Mouse (Mus musculus) c-Kit-negative CD71-positive TER-119-positive erythroid progenitor cells, embryonic 14.5 days (primary cell): ENCODE data around the gene Nxpe2.
"Not testable (repeated sequence)": the region's sequence is repeated elsewhere in the genome, so short reads cannot be mapped to it uniquely, and the experiment has no call there.

Experiments used
- DNase-seq: peaks from one replicate; pipeline ENCODE4 v3.0.0-alpha.2; 2013; ENCODE audit warnings: low read depth, low spot score

The Nxpe2 gene

DNA sequence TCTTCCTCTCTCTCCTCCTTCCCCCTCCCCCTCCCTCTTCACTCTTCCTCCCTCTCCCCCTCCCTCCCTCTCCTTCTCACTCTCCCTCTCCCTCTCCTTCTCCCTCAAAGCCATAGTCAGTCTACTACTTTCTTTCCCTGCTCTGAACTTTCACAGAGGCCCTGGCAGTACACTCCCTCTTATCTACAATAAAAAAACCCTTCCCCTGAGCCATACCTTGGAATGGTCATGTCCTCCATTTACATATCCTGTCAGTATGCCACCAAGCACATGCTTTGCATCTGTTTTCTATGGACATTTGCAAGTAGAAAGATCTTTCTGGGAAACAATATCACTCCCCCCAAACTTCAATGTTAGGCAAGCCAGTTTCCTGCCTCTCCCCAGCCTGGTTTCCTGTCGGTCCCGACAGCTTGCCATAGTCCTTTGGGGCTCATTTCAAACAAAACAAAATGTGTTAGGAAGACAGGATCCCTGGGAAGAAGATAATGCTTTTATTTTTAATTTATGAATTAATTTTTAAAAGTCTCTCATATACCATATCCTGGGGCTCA lies at the start of gene Nxpe2:
TSS of gene Nxpe2 (minus strand) at position 307 of the 551 bp plus-strand sequence.
- no peak for DNase-seq

GRCm38 (mm10) chr9:48389983-48390382 lies 36.7 kb upstream of the Nxpe2 start:
- no peak for DNase-seq

DNA sequence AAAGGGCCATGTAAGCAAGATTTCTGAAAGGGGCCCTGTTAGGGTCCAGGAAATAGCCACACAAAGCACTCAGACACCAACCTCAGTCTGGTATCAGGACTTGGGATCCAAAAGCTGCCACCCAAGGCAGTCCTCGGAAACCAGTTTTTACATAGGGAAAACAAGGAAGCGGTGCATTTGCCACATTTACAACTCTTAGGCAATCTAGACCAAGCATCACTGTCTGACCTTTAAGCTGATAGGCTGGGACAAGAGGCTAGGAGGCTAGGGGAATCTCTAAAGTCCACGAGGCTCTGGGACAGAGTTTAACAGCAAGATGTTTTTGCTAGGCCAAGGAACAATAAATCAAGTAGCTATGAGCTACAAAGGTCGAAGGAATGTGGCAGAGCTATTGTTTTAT lies 35.2 kb upstream of the Nxpe2 start:
- no peak for DNase-seq

GRCm38 (mm10) chr9:48374357-48374756 lies 21.1 kb upstream of the Nxpe2 start:
- DNase-seq = no peak

DNA sequence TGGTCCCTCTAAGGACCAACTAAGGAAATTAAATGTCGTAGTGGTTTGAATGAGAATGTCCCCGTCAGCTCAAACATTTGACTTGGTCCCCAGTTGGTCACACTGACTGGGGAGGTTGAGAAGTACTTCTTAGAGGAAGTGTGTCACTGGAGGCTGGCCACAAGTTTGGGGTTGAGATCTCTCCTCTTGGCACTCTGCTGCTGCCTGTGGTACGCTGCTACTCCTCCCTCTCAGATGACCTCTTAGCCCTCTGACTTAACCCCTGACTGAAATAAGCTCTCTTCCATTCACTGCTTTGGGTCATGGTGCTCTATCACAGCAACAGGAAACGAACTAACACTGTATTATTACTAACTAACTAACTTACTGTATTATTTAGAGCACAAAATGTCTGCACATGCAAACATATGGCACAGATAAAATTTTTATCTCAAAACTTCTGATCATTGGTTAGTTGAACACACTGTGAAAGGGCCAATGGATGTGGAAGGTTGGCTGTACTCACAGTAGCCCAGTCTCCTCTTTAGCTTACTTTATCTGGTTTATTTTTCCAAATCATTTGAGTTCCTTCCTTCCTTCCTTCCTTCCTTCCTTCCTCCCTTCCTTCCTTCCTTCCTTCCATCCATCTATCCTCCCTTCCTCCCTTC lies 20.1 kb upstream of the Nxpe2 start:
- DNase-seq = no peak

- DNase-seq = no peak
These were observed 9.5 kb upstream of the Nxpe2 start for GRCm38 (mm10) chr9:48362743-48363142.

GRCm38 (mm10) chr9:48361815-48362631 lies 8.8 kb upstream of the Nxpe2 start:
- peak; percentile 90 for DNase-seq

GRCm38 (mm10) chr9:48360826-48361225 lies 7.6 kb upstream of the Nxpe2 start:
- DNase-seq = no peak

- DNase-seq = no peak
These were observed 3.8 kb upstream of the Nxpe2 start for GRCm38 (mm10) chr9:48357097-48357496.

DNA sequence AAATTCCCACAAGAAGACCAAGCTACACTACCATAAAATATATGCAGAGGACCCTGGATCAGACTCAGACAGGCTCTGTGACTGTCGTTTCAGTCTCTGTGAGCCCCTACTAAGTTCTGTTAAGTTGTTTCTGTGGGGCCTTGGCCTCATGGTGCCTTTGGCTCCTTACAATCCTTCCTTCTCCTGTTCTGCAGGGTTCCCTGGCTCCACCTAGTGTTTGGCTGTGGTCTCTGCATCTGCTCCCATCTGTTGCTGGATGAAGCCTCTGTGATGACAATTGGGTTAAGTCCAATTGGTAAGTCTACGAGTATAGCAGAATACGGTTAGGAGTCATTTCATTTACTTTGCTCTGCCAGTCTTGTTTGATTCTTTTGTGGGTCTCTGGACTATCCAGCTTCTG lies 1.5 kb upstream of the Nxpe2 start:
- peak; percentile 84 for DNase-seq

GRCm38 (mm10) chr9:48354122-48354521 lies 868 bp upstream of the Nxpe2 start:
- no peak for DNase-seq

DNA sequence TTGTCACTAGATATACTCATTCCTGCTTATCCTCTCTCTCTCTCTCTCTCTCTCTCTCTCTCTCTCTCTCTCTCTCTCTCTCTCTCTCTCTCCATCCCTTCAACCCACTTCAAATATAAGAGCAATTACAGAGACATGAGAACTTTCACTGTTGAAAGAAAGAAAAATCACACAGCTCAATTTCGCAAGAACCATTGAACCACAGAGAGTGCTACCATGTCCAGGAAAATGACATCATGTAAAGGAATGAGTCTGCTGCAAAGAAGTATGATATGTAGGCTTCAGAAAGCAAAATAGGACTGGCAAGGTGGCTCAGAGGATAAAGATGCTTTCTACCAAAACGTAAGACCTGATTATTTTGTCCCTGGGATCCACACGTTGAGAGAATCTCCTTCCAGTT lies 7.4 kb downstream of the Nxpe2 start:
- DNase-seq = no peak

- no peak for DNase-seq
These were observed 7.8 kb downstream of the Nxpe2 start for GRCm38 (mm10) chr9:48345456-48345855.

DNA sequence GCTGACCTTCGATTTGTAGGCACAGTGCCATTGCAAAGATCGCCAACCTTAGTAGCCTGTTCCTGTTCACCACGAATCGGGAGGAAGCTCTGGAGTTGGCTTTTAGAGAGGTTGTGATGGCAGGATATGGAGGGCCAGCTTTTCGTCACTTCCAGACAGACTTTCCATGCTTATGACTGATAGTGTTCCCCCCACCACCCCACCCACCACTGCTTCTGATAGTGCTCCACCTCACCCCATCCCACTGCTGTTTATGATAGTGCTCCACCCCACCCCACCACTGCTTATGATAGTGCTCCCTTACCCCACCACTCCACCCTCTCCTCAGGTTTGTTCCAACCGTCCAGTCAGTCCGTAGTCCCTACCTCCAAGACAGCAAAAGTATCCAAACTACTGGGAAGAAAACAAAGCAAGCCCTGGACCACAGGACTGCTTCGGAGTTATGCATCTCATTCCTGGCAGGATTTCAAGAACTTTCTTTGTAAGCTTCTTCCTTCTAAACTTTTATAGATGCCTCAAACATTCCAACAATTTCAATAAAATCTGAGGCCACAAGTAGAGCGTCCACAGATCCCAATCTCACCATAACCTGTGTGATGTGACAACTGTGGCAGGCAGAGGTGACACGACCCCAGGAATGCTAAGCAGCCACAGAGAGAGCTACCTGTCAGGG lies 12.4 kb downstream of the Nxpe2 start:
- peak; percentile 57 for DNase-seq

DNA sequence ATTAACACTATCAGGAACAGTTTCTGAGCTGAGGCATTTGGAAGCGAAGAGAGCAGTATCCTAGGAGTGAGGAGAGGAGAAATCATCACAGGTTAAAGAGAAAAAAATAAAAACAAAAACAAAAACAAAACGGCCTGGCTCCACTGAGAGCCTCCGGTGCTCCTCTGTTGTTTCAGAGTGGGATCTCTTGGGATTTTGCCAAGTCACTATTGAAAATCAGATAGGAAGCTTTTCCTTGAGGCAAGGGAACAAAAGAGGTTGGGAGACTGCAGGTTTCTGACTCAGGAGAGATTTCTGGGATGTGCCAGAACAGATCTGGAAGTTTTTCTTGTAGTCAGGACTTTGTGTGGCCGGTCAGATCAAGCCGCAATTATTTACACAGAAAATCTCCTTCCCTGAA lies 13.7 kb downstream of the Nxpe2 start:
- peak; percentile 54 for DNase-seq

DNA sequence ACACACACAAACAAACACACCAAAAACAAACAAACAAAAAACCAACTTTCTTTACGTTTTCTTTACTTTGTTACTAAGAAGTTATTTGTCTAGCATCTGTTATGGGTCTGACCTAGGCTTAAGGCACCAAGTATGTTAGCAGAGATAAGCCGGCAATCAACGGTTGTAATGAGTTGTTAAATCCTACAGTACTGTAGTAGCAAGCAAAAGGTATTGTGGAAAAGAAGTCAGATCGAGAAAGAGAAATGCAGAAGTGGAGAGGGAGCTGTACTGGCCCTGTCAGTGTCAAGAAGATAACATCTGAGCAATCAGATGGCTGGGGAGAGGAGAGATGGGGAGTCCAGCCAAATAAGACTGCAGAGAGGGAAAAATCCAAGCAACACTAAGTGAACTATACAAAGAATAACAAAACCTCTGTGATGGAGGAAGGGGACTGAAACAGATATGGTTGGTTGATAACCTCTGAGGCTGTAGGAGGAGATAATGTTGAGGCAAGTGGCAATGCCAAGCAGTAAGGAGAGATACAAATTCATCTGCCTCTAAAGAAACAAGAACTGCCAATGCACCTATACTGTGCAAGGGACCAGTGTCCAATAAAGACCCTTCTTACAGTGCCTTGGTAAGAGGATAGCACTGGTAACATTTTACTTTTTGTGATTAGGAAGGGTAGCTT lies 14.3 kb downstream of the Nxpe2 start:
- DNase-seq = no peak

GRCm38 (mm10) chr9:48329597-48329996 lies 23.7 kb downstream of the Nxpe2 start:
- no peak for DNase-seq

GRCm38 (mm10) chr9:48326338-48326737 lies 26.9 kb downstream of the Nxpe2 start:
- DNase-seq = no peak

DNA sequence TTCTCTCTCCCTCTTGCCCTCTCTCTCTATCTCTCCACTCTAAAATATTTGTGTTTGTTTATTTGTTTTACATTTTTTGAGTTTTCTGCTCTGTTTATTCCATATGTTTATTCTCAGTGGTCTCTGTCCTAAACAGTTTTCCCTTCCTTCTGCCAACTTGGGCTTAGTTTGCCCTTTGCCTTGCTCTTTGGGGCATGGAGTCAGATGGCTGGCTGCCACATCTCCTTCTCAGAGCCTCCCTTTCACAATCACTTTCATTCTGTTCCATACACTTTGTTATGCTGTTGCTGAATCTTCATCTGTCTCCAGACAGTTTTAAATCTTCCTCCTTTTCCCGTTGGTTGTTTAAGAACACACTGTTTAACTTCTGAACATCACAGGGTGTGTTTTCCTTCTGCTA lies 37.4 kb downstream of the Nxpe2 start:
- DNase-seq = no peak

DNA sequence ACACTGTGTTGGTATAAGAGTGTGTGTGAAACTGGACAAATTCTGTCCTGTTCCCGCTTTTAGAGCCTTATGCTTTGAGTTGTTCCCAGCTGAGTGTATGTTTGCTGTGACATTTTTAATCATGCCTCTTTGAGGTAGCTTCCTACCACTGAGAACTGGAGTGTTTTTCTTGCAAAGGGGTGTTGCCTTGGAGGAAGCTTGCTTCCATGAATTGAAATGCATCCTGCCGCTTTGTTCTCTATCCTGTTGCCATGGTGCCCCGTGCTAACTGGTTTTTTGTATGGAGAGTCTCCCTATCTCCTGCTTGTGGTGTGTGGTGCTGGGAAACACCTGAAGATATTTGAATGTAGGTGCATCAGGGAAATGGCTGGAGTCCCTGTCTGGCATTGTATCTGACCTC lies 39.1 kb downstream of the Nxpe2 start:
- DNase-seq = no peak

- no peak for DNase-seq
These were observed 42.0 kb downstream of the Nxpe2 start for GRCm38 (mm10) chr9:48311241-48311640.

- not testable (repeated sequence) for DNase-seq
These were observed 49.7 kb downstream of the Nxpe2 start for GRCm38 (mm10) chr9:48303564-48303963.
